Mouse (Mus musculus) midbrain, embryonic 13.5 days (tissue): ENCODE data around the gene Nlrp4f. TPM values are rescaled to one million over a fixed set of nuclear protein-coding genes. Genes with fewer than 3 reads are reported as not detected.

ENCODE experiments used
- ATAC-seq: fragments of 200-750 bp; cut with Nextera tagmentation; 2 replicates; pipeline ENCODE4 v1.8.0; 2017; ENCODE audit warnings: mild to moderate bottlenecking, moderate TSS enrichment, moderate library complexity
- H3K27ac ChIP-seq: fragments of 300-500 bp; sonication (generic); 2 replicates; pipeline ENCODE4 v1.5.1; 2015; ENCODE audit warnings: inconsistent platforms, mild to moderate bottlenecking, moderate library complexity
- H3K27me3 ChIP-seq: fragments of 300-500 bp; sonication (generic); 2 replicates; pipeline ENCODE4 v1.6.1; 2015; ENCODE audit warnings: mild to moderate bottlenecking, inconsistent platforms
- H3K36me3 ChIP-seq: fragments of 300-500 bp; sonication (generic); 2 replicates; pipeline ENCODE4 v1.6.1; 2015; ENCODE audit warnings: mild to moderate bottlenecking, inconsistent platforms
- H3K4me1 ChIP-seq: fragments of 300-500 bp; sonication (generic); replicated peaks from 2 replicates; pipeline ENCODE4 v1.6.1; 2015; ENCODE audit warnings: inconsistent platforms
- H3K4me2 ChIP-seq: fragments of 300-500 bp; sonication (generic); replicated peaks from 2 replicates; pipeline ENCODE4 v1.6.1; 2015; ENCODE audit warnings: moderate library complexity, mild to moderate bottlenecking, inconsistent platforms
- H3K4me3 ChIP-seq: fragments of 300-500 bp; sonication (generic); replicated peaks from 2 replicates; pipeline ENCODE4 v1.5.1; 2015; ENCODE audit warnings: mild to moderate bottlenecking, inconsistent platforms
- H3K9ac ChIP-seq: fragments of 300-500 bp; sonication (generic); replicated peaks from 2 replicates; pipeline ENCODE4 v1.6.1; 2015; ENCODE audit warnings: mild to moderate bottlenecking, inconsistent platforms
- H3K9me3 ChIP-seq: fragments of 300-500 bp; sonication (generic); 2 replicates; pipeline ENCODE4 v1.6.1; 2016; ENCODE audit warnings: mild to moderate bottlenecking, inconsistent platforms
- WGBS: fragments of 180-500 bp; shearing (Covaris S2); methylation state at CpG from one replicate; pipeline ENCODE4 v1.1.7; 2015; 5-methylcytosine and 5-hydroxymethylcytosine counted together
- polyA plus RNA-seq: library from polyadenylated mRNA; unstranded; fragments of >200 nt; fragmentation: Nextera tagmentation; extraction: Ambion mirVana; gene quantifications from 2 replicates; pipeline ENCODE4 v1.2.1, GENCODE M21; 2015

Nlrp4f gene
- polyA plus RNA-seq, 1 experiment from 2014 or later = not detected

GRCm38 (mm10) chr13:65175734-65176471 is 29.9 kb downstream of the Nlrp4f start:
- Histone ChIP-seq H3K9ac (peak overlapping the region; percentile 56; the same call in 1 of the 2 replicates), H3K4me3 (peak overlapping the region; percentile 31), H3K4me2 (peak overlapping the region; percentile 57), H3K27me3 (no peaks in the 10 kb centered on the region), H3K9me3 (peaks cover 4% of the 10 kb centered on the region; the same call in 1 of the 2 replicates), H3K36me3 (no peaks in the 10 kb centered on the region), H3K4me1 (no peaks in the 10 kb centered on the region), H3K27ac (no peak overlapping the region)
- 23% methylated on average over 46 of the region's 46 CpGs for WGBS
- peak; percentile 79 for ATAC-seq

- H3K4me2 ChIP-seq = no peak overlapping the region
- WGBS = 77% methylated on average over 3 of the region's 3 CpGs
- no peak overlapping the region for H3K4me3 ChIP-seq
- ATAC-seq = no peak
- H3K27me3 ChIP-seq = no peaks in the 10 kb centered on the region
- no peaks in the 10 kb centered on the region for H3K36me3 ChIP-seq
- no peak overlapping the region for H3K27ac ChIP-seq
- H3K9ac ChIP-seq = no peak overlapping the region
- H3K4me1 ChIP-seq = no peaks in the 10 kb centered on the region
- peaks cover 4% of the 10 kb centered on the region; the same call in 1 of the 2 replicates for H3K9me3 ChIP-seq
Measured at GRCm38 (mm10) chr13:65174102-65174501, 31.7 kb downstream of the Nlrp4f start.

GRCm38 (mm10) chr13:65149940-65150339 is 55.8 kb downstream of the Nlrp4f start, which contains the start of gene Olfr466:
TSS of gene Olfr466 (plus strand) at chr13:65150240.
- no peak within 1 kb of the TSS for H3K4me3 ChIP-seq
- no peak within 1 kb of the TSS for H3K27ac ChIP-seq
- H3K36me3 ChIP-seq = no peaks in the 10 kb centered on the region
- no peaks in the 10 kb centered on the region for H3K27me3 ChIP-seq
- no peak within 1 kb of the TSS for H3K4me2 ChIP-seq
- no peaks in the 10 kb centered on the region for H3K4me1 ChIP-seq
- 82% methylated on average over 1 of the region's 1 CpGs for WGBS
- peaks cover 9% of the 10 kb centered on the region; the same call in 1 of the 2 replicates for H3K9me3 ChIP-seq
- ATAC-seq = no peak
- H3K9ac ChIP-seq = no peak within 1 kb of the TSS

GRCm38 (mm10) chr13:65137789-65138188 is 68.0 kb downstream of the Nlrp4f start, which contains the start of gene Olfr465-ps1:
TSS of gene Olfr465-ps1 (plus strand) at chr13:65138089.
- WGBS = 85% methylated on average over 4 of the region's 4 CpGs
- ATAC-seq = no peak
- no peaks in the 10 kb centered on the region for H3K9me3 ChIP-seq
- no peak within 1 kb of the TSS for H3K4me2 ChIP-seq
- no peaks in the 10 kb centered on the region for H3K36me3 ChIP-seq
- H3K9ac ChIP-seq = no peak within 1 kb of the TSS
- H3K4me1 ChIP-seq = no peaks in the 10 kb centered on the region
- no peak within 1 kb of the TSS for H3K4me3 ChIP-seq
- no peaks in the 10 kb centered on the region for H3K27me3 ChIP-seq
- H3K27ac ChIP-seq = no peak within 1 kb of the TSS

Other genes with a start within 250 kb of the Nlrp4f start
- gene Spata31d1c, start 172.9 kb downstream of the Nlrp4f start, polyA plus RNA-seq = not detected in 2 replicates
- not detected in 2 replicates for gene Prss47, start 153.2 kb downstream of the Nlrp4f start, polyA plus RNA-seq
- 27.4 and 31.3 TPM in 2 replicates for gene Mfsd14b, start 93.0 kb downstream of the Nlrp4f start, polyA plus RNA-seq
- not detected in 2 replicates for gene Olfr465-ps1, start 67.9 kb downstream of the Nlrp4f start, polyA plus RNA-seq
- gene Olfr466, start 55.7 kb downstream of the Nlrp4f start, polyA plus RNA-seq = not detected in 2 replicates
- gene Gm10775, start 53.6 kb upstream of the Nlrp4f start, polyA plus RNA-seq = not detected in 2 replicates
- gene Zfp369, start 72.8 kb upstream of the Nlrp4f start, polyA plus RNA-seq = 20.5 and 22.1 TPM in 2 replicates